Mouse (Mus musculus): ENCODE measurements around the gene Lrrk2.

Gene Lrrk2

DNA sequence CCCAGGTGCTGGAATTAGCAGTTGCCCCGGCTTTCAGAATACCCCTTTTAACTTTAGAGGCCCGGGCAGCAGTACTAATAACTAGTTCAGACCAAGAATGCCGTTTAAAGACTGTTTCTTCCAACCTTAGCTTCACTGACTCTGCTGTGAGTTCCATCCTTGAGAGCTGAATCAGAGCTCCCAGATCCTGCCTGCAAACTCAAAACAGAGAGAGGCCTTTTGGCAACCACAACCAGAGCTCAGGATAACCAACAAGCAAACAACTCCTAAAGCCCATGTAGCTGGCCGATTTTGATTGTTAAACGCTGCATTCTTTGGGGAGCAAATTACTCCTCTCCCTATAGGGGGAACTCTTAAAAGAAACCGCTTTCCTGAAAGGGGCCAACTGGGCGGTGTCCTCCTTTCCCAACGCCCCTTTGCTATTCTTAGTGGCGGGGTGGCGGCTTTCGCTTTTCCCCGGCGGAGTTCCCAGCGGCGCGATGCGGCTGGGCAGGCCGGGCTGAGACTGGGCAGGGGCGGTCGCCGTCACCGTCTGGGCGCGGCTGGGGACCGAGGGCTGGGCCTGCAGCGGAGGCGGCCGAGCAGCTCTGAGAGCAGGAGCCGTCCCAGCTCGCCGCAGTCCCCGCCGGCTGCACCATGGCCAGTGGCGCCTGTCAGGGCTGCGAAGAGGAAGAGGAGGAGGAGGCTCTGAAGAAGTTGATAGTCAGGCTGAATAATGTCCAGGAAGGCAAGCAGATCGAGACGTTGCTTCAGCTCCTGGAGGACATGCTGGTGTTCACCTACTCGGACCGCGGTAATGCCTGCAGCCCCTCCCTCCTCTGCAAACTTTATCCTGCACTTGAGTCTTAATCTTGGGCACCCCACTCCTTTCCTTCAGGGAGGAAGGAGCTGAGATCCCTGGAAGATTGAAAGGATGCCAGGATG is at the start of gene Lrrk2:
TSS of gene Lrrk2 (plus strand) at position 531 of the 924 bp plus-strand sequence.
- DNase-seq (ENCODE audit: low read depth) = no peak

DNA sequence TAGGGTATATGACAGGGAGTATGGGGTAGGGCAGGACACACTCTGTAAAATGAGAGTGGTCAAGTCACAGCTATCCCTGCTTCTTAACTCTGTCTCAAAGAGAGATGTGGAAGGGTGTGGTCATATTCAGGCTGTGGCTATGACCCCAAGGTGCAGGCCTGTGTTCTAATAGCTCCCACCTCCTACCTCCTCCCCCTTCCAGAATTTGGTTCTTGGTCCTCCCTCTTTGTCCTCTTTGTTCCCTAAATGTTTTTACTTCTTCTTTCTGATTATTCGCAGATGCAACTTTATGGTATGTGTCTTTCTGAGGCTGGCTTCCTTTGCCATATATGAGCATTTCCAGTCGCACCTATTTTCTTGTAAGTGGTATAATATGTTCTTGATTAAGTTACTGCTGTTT is 48.5 kb upstream of the Lrrk2 start:
- no peak for DNase-seq (ENCODE audit: low read depth)

GRCm38 (mm10) chr15:91629137-91629536 is 43.8 kb upstream of the Lrrk2 start:
- DNase-seq (ENCODE audit: low read depth) = no peak

DNA sequence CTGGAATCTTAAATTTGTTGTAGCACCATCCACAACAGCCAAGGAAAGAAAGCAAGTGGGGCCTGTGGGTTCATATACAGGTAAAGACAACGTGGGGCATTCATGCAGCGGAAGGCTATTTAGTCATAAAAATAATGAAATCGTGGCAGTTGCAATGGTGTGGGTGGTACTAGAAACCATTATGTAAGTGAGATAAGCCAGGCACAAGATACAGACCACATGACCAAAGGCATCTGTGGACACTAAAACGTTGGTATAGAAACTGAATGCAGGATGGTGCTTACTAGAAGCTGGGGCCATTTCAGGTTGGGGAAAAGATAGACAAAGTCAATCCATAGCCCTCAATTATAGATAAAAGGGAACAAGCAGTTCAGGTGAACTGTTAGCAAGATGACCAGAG is 40.5 kb upstream of the Lrrk2 start:
- no peak for DNase-seq (ENCODE audit: low read depth)

- no peak for DNase-seq (ENCODE audit: low read depth)
Observed at GRCm38 (mm10) chr15:91633051-91633450, 39.9 kb upstream of the Lrrk2 start.

- no peak for DNase-seq (ENCODE audit: low read depth)
Observed at GRCm38 (mm10) chr15:91633806-91634205, 39.2 kb upstream of the Lrrk2 start.

- DNase-seq (ENCODE audit: low read depth) = no peak
Observed at GRCm38 (mm10) chr15:91634236-91634635, 38.7 kb upstream of the Lrrk2 start.

- no peak for DNase-seq (ENCODE audit: low read depth)
Observed at GRCm38 (mm10) chr15:91641631-91642030, 31.3 kb upstream of the Lrrk2 start.

- no peak for DNase-seq (ENCODE audit: low read depth)
Observed at GRCm38 (mm10) chr15:91642682-91643306, 30.2 kb upstream of the Lrrk2 start.

DNA sequence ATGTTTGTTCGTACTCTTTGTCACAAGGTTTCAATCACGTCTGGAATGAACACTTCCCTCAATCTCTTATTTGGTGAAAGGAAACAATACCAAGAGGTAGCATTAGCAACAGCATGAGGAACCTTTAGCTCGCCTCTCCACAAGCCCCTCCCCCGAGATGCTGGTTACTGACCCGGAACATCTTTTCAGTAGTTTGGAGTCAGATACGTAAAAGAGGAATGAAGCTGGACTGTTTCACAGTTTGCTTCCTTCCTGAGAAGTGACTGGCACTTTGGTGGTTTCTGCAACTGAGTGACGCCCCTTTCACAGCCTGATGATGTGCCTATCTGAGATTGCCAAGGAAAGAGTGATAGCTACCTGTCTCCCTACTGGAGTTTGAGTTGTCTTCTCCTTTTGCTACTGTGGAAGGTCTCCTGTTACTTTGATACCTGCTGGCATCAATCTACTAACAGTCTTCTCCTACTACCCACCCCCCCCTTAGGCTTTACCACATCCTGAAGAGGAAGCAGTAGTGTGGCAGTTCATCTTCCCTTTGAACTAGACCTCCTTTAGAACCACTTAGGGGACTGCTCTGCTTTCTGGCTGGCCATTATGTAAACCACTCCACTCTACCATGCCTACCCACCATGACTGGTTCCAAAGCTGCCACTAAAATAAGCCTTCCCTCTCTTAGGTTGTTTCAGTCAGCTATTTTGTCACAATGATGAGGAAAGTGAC is 29.2 kb upstream of the Lrrk2 start:
- DNase-seq (ENCODE audit: low read depth) = no peak

DNA sequence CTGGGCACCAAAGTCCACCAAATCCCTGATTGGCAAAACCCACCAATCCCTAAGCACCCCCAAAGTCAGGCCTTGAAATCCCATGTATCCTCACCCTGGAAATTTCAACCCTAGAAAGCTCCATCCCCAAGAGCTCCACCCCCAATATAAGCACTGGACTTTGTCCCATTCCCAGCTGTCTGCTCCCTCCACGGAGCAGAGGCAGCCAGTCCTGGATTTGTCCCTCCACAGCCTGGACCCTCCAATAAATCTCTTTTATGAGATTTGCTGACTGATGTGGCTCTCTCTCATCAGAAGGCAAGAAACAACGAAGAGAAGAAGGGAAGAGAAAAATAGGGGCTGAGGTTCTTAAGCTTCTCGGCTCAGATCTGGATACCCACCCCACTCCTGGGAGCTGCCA is 22.7 kb upstream of the Lrrk2 start:
- DNase-seq (ENCODE audit: low read depth) = no peak

DNA sequence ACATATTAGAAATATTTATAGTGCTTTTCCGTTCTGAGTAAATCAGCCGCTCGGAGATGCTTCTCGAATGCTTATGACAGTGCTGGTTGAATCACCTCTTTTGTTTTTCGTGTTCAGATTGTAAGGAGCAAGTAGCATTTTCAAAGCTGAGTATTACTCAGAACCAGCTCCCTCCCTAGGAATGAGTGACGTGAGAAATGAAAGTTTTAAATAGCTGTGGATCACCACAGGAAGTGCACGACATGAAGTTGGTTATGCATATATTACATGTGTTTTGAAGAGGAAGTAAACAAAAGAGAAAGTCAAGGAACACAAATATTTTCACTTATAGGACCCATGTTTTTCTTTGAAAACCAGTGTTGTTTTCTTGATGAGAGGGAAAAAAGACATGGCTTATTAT is 21.5 kb upstream of the Lrrk2 start:
- DNase-seq (ENCODE audit: low read depth) = no peak

GRCm38 (mm10) chr15:91658227-91658626 is 14.7 kb upstream of the Lrrk2 start:
- no peak for DNase-seq (ENCODE audit: low read depth)

- no peak for DNase-seq (ENCODE audit: low read depth)
Observed at GRCm38 (mm10) chr15:91660277-91661078, 12.5 kb upstream of the Lrrk2 start.

- DNase-seq (ENCODE audit: low read depth) = no peak
Observed at GRCm38 (mm10) chr15:91661079-91661369, 12.0 kb upstream of the Lrrk2 start.

GRCm38 (mm10) chr15:91664586-91665132 is 8.3 kb upstream of the Lrrk2 start:
- no peak for DNase-seq (ENCODE audit: low read depth)

DNA sequence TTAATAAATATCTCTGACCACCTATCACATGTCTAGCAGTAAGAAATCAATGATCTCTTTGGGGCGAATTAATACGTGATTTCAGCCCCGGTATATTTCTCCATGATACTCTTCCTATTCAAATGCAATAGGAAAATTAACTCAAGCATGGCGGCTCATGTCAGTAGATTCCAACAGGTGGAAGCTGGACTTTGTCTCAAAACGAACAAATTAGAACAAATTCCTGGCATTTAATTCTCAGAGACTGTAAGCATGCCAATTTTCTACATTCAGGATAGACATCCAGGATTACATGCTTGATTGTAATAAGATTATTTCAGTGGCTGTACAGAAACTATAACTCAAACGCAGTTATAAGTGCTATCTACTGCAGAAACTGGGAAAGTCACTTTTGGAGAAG is 7.4 kb upstream of the Lrrk2 start:
- DNase-seq (ENCODE audit: low read depth) = no peak

GRCm38 (mm10) chr15:91671216-91671615 is 1.8 kb upstream of the Lrrk2 start:
- DNase-seq (ENCODE audit: low read depth) = no peak

- DNase-seq (ENCODE audit: low read depth) = no peak
Observed at GRCm38 (mm10) chr15:91671987-91672386, 988 bp upstream of the Lrrk2 start.

- DNase-seq (ENCODE audit: low read depth) = no peak
Observed at GRCm38 (mm10) chr15:91673569-91673905, 562 bp downstream of the Lrrk2 start.

DNA sequence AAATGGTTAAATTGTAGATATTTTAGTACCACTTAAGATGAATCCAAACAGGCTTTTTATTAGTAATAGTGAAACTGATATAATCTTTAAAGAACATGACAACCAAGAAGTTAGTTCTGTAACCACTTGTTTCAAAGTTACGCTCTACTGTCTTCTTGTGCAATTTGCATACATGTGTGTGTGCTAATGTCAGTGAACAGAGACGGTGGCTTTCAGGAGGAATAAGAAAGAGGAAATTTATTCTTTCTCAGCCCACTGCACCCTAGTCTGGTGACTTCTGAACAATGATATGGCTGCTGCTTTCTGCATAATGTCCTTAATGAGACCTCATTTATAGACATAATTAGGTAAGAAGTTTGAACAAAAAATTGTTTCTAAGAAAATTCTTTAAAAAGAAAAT is 7.1 kb downstream of the Lrrk2 start:
- DNase-seq (ENCODE audit: low read depth) = no peak

All from c-Kit-positive CD71-positive TER-119-negative erythroid progenitor cells, embryonic 14.5 days (primary cell).